In the genomic region with DNA sequence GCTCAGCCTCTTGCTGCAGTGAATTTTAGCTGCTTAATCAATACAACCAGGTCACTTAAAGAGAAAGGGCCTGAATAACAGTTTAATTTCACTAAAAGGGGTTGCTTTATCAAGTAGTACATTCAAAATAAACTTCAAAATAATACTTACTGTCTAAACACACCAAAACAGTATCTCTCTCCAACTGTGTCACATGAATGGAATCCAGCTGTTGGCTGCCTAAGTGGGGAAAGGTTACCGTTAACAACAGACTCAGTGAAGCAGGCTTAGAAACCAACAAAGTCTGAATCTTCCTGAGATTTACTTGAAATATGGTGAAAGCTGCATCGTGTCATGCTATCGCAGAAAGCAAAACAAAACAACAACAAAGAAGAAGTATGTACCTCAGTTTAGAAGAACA, we compare ENCODE assay signal across 21 mouse cellular contexts. TPM values are rescaled to one million over a fixed set of nuclear protein-coding genes. Genes with fewer than 3 reads are reported as not detected.
DNase-seq lines count a peak whose midpoint lies in the region; ATAC-seq and TF ChIP-seq lines count a peak whose summit lies in the region.
"Had no signal": no experiment of that assay in that cellular context is flagged by ENCODE, and none has a peak within 500 bp of the region (broad histone marks: within the 10 kb centered on the region; RNA-seq: fewer than 3 reads in every experiment).

No protein-coding gene starts in this region.

- H3K9ac ChIP-seq in kidney, embryonic 15.5 days = no peak overlapping the region
- no peak overlapping the region for H3K9ac ChIP-seq in lung, embryonic 16.5 days (ENCODE audit: low read length)
- H3K9ac ChIP-seq: hindbrain, embryonic 13.5 days; liver, embryonic 13.5 days; neural tube, embryonic 15.5 days had no signal

- H3K4me3 ChIP-seq in gastrocnemius, adult 2 months = no peak overlapping the region
- no peak overlapping the region for H3K4me3 ChIP-seq in kidney, embryonic 15.5 days (replicated peaks)
- H3K4me3 ChIP-seq in lung, embryonic 16.5 days (ENCODE audit: low read length) = no peak overlapping the region
- H3K4me3 ChIP-seq: embryonic facial prominence, embryonic 10.5 days; hindbrain, embryonic 13.5 days; left cerebral cortex, adult 2 months; limb, embryonic 10.5 days; liver, embryonic 13.5 days; myocyte; neural tube, embryonic 15.5 days had no signal

- peaks cover 6% of the 10 kb centered on the region for H3K4me1 ChIP-seq in kidney, embryonic 15.5 days
- peaks cover 19% of the 10 kb centered on the region for H3K4me1 ChIP-seq in lung, embryonic 16.5 days (replicated peaks; ENCODE audit: control insufficient read depth, insufficient read depth, low read length)
- H3K4me1 ChIP-seq: limb, embryonic 10.5 days; neural tube, embryonic 15.5 days had no signal

- DNase-seq in gastrocnemius, adult 2 months = no peak
- DNase-seq in gastrocnemius, adult 8-10 months (ENCODE audit: low spot score in 2 of 2) = no peak
- no peak for DNase-seq in kidney, postnatal 25 days
- DNase-seq in lung, postnatal 4 days = no peak
- peak; percentile 42 for DNase-seq in lung, postnatal 36 days
- DNase-seq: adrenal gland, postnatal 10 days; liver, embryonic 13.5 days; midbrain, embryonic 14.5 days; thymus, postnatal 4 days had no signal

- H3K4me2 ChIP-seq in kidney, embryonic 15.5 days = no peak overlapping the region
- no peak overlapping the region for H3K4me2 ChIP-seq in lung, embryonic 16.5 days (ENCODE audit: low read depth, low read length)
- H3K4me2 ChIP-seq: hindbrain, embryonic 13.5 days; liver, embryonic 13.5 days; neural tube, embryonic 15.5 days had no signal

- H3K36me3 ChIP-seq in kidney, embryonic 15.5 days = peaks cover 84% of the 10 kb centered on the region
- peaks cover 14% of the 10 kb centered on the region; the same call in 1 of the 2 replicates for H3K36me3 ChIP-seq in lung, embryonic 16.5 days (ENCODE audit: control insufficient read depth, insufficient read depth, low read length)

- no peak for ATAC-seq in kidney, embryonic 15.5 days (replicated peaks; ENCODE audit: low FRiP score)
- ATAC-seq in lung, embryonic 16.5 days (ENCODE audit: low read depth) = peak; percentile 59
- no peak for ATAC-seq in inflammation-experienced regulatory T-cells, adult 6 months
- ATAC-seq: forebrain, embryonic 16.5 days; intestine, postnatal 0 days had no signal

- intact Hi-C loops in gastrocnemius, adult 2 months (cut with DNase I) = no loop called here

- H3K9me3 ChIP-seq in kidney, embryonic 15.5 days (replicated peaks) = no peaks in the 10 kb centered on the region
- H3K9me3 ChIP-seq in lung, embryonic 16.5 days (ENCODE audit: control insufficient read depth, low read length) = no peaks in the 10 kb centered on the region
- H3K9me3 ChIP-seq: embryonic facial prominence, embryonic 10.5 days; hindbrain, embryonic 13.5 days; limb, embryonic 10.5 days; liver, embryonic 13.5 days; neural tube, embryonic 15.5 days had no signal

- H3K27ac ChIP-seq in gastrocnemius, adult 2 months = peak overlapping the region; percentile 48
- peak overlapping the region; percentile 28; the same call in 1 of the 2 replicates for H3K27ac ChIP-seq in kidney, embryonic 15.5 days
- H3K27ac ChIP-seq in lung, embryonic 16.5 days (ENCODE audit: low read length) = peak overlapping the region; percentile 56; the same call in 1 of the 2 replicates
- H3K27ac ChIP-seq: embryonic facial prominence, embryonic 10.5 days; hindbrain, embryonic 13.5 days; limb, embryonic 10.5 days; neural tube, embryonic 15.5 days had no signal

- WGBS in kidney, embryonic 15.5 days = 64% methylated on average over 3 of the region's 3 CpGs
- WGBS in lung, embryonic 16.5 days = 44% methylated on average over 3 of the region's 3 CpGs

- TF ChIP-seq CTCF in gastrocnemius, adult 2 months (IDR thresholded peaks at IDR 0.05) = no peak

- no peaks in the 10 kb centered on the region for H3K27me3 ChIP-seq in kidney, embryonic 15.5 days
- H3K27me3 ChIP-seq in lung, embryonic 16.5 days (ENCODE audit: control insufficient read depth, insufficient read depth, low read depth, low read length) = no peaks in the 10 kb centered on the region
- H3K27me3 ChIP-seq: hindbrain, embryonic 13.5 days; liver, embryonic 13.5 days; neural tube, embryonic 15.5 days had no signal

RNA-seq across cellular contexts. Expression of gene Cdkl1, which starts 21.9 kb away (rescaled TPM):
- 1 to 10 TPM in 1 of 2 experiments, under 1 TPM in 1; 0.69 to 1.3 TPM for total RNA-seq in gastrocnemius, adult 2 months (2021)
- 1 to 10 TPM; 1.1 to 1.7 (median 1.3) TPM for total RNA-seq in gastrocnemius, adult 8-10 months (2022)
- polyA plus RNA-seq in kidney, embryonic 15.5 days (2015; fragmentation: Nextera tagmentation; extraction: Ambion mirVana) = 21.4 and 24.7 TPM in 2 replicates
- polyA plus RNA-seq in lung, embryonic 16.5 days (2015; fragmentation: Nextera tagmentation; extraction: Ambion mirVana) = 1.3 and 2.0 TPM in 2 replicates
- not detected for polyA plus RNA-seq in inflammation-experienced regulatory T-cells, adult 6 months (2017; shearing (Covaris generic))
- total RNA-seq: megakaryocyte progenitor cell, adult 5-6 weeks had no signal
